In the genomic region with DNA sequence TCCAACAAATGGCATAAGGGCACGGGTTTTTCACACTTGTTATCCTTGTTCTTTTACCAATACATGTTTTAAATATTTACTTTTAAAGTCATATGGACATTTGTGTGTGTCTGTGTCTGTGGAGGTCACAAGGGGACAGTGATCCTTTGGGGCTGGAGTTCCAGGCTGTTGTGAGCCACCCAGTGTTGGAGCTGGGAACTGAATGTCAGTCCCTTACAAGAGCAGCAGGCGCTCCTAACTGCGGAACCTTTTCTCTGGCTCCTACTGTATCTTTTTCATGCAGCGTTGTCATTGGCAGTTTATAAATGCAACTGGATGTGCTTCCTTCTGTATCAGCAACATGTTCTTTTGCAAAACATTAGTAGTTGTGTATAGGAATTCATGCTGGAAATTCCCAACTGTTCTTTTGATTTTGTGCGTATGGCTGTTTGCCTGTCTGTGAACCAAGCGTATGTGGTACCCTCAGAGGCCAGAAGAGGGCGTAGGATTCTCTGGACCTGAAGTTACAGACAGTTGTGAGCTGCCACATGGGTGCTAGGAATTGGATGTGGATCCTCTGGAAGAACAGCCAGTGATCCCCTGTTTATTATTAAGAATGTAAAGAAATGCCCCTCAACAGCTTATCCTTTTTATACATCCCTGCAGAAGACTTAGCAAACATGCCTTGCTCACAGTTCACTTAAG, we compare ENCODE assay signal across 14 mouse cellular contexts. TPM values are rescaled to one million over a fixed set of nuclear protein-coding genes. Genes with fewer than 3 reads are reported as not detected.
A peak's percentile ranks its signal among the peaks of the same experiment; 100 is the strongest.
DNase-seq lines count a peak whose midpoint lies in the region; ATAC-seq and TF ChIP-seq lines count a peak whose summit lies in the region.
"Had no signal": no experiment of that assay in that cellular context is flagged by ENCODE, and none has a peak within 500 bp of the region (broad histone marks: within the 10 kb centered on the region; RNA-seq: fewer than 3 reads in every experiment).

No protein-coding gene starts in this region.

- H3K27ac ChIP-seq in kidney, adult 2 months (ENCODE audit: insufficient read depth, low read depth, low read length): no peak overlapping the region
- no peak overlapping the region for H3K27ac ChIP-seq in kidney, embryonic 15.5 days
- no peak overlapping the region for H3K27ac ChIP-seq in CH12.LX (ENCODE audit: insufficient read depth, low read depth)
- no peak overlapping the region for H3K27ac ChIP-seq in ES-E14 (ENCODE audit: insufficient read depth, low read depth, low read length, poor library complexity, severe bottlenecking)
- no peak overlapping the region for H3K27ac ChIP-seq in midbrain, embryonic 16.5 days (ENCODE audit: low read length)
- H3K27ac ChIP-seq: neural tube, embryonic 12.5 days had no signal

- no peak for TF ChIP-seq RAD21 in CH12.LX (IDR thresholded peaks at IDR 0.05; ENCODE audit: low read depth, low read length)

- H3K4me3 ChIP-seq in kidney, adult 2 months (ENCODE audit: insufficient read depth, low read depth, low read length): no peak overlapping the region
- H3K4me3 ChIP-seq in kidney, embryonic 15.5 days (replicated peaks): no peak overlapping the region
- H3K4me3 ChIP-seq in CH12.LX (replicated peaks in 1 of 3; ENCODE audit: low read depth in 2 of 3, low read length in 2 of 3, poor library complexity in 1 of 3) (no peak overlapping the region), ES-E14 (ENCODE audit: insufficient read depth in 1 of 2, low read depth in 1 of 2, low read length in 2 of 2, poor library complexity in 1 of 2, severe bottlenecking in 1 of 2) (no peak overlapping the region)
- H3K4me3 ChIP-seq in midbrain, embryonic 16.5 days (ENCODE audit: low read depth, low read length): no peak overlapping the region
- H3K4me3 ChIP-seq: neural tube, embryonic 12.5 days had no signal

- WGBS in kidney, adult 2 months: 83% methylated on average over 7 of the region's 7 CpGs
- WGBS in kidney, embryonic 15.5 days: 81% methylated on average over 7 of the region's 7 CpGs
- 83% methylated on average over 7 of the region's 7 CpGs for WGBS in midbrain, embryonic 16.5 days

- no peaks in the 10 kb centered on the region for H3K27me3 ChIP-seq in kidney, adult 2 months (replicated peaks; ENCODE audit: control insufficient read depth, insufficient read depth, low read length)
- no peaks in the 10 kb centered on the region for H3K27me3 ChIP-seq in kidney, embryonic 15.5 days
- no peaks in the 10 kb centered on the region for H3K27me3 ChIP-seq in CH12.LX (replicated peaks)
- no peaks in the 10 kb centered on the region for H3K27me3 ChIP-seq in midbrain, embryonic 16.5 days (ENCODE audit: control insufficient read depth, insufficient read depth, low read depth, low read length)
- H3K27me3 ChIP-seq: neural tube, embryonic 12.5 days had no signal

- peak; percentile 46 for TF ChIP-seq CTCF in kidney, adult 2 months (conservative IDR thresholded peaks at IDR 0.05; ENCODE audit: insufficient read depth, insufficient read length, low read depth, low read length)
- peak in 1 of 2 experiments; percentile 38; a peak in 3 of 4 replicates for TF ChIP-seq CTCF in CH12.LX (conservative IDR thresholded peaks at IDR 0.05 in 1 of 2, IDR thresholded peaks at IDR 0.05 in 1 of 2; ENCODE audit: low read depth in 2 of 2, low read length in 2 of 2)

- no peak overlapping the region for H3K9ac ChIP-seq in kidney, embryonic 15.5 days
- H3K9ac ChIP-seq in CH12.LX (ENCODE audit: insufficient read depth, low read depth) (no peak overlapping the region), ES-E14 (ENCODE audit: insufficient read depth, low read depth, low read length, poor library complexity, severe bottlenecking) (no peak overlapping the region)
- no peak overlapping the region for H3K9ac ChIP-seq in midbrain, embryonic 16.5 days (ENCODE audit: low read depth, low read length)
- H3K9ac ChIP-seq: neural tube, embryonic 12.5 days had no signal

- in situ Hi-C loops in CH12.LX (cut with MboI; ENCODE audit: low pct_ligation_motif_present, low pct_unique_long_range_greater_than_20kb, low sequenced_read_pairs): no loop called here
- in situ Hi-C loops in ES-E14 (cut with MboI; ENCODE audit: low sequenced_read_pairs in 2 of 2, unreplicated experiment in 2 of 2): no loop called here

- no peaks in the 10 kb centered on the region for H3K9me3 ChIP-seq in kidney, embryonic 15.5 days (replicated peaks)
- H3K9me3 ChIP-seq in CH12.LX (replicated peaks; ENCODE audit: low read length): no peaks in the 10 kb centered on the region
- no peaks in the 10 kb centered on the region for H3K9me3 ChIP-seq in ES-E14 (ENCODE audit: control insufficient read depth, insufficient read depth, low read depth, low read length)
- no peaks in the 10 kb centered on the region for H3K9me3 ChIP-seq in midbrain, embryonic 16.5 days (replicated peaks; ENCODE audit: control insufficient read depth, low read length, poor library complexity, severe bottlenecking)
- H3K9me3 ChIP-seq: neural tube, embryonic 12.5 days had no signal

- ATAC-seq in kidney, embryonic 15.5 days (replicated peaks; ENCODE audit: low FRiP score): no peak
- no peak for ATAC-seq in midbrain, embryonic 16.5 days

- peak; percentile 17 for DNase-seq in kidney, adult 2 months
- DNase-seq in CH12.LX (ENCODE audit: extremely low read depth): peak; percentile 5
- peak; percentile 69 for DNase-seq in ES-E14 (ENCODE audit: low read depth, low spot score)
- peak; percentile 23 for DNase-seq in induced T-regulatory cell, adult 2 months (ENCODE audit: low read depth)
- DNase-seq in urinary bladder, postnatal 14 days (ENCODE audit: low spot score): no peak
- DNase-seq: adrenal gland, adult 2 months; kidney, adult 9 months had no signal

- TF ChIP-seq EP300 in CH12.LX (IDR thresholded peaks at IDR 0.05; ENCODE audit: low read length): no peak

- no peaks in the 10 kb centered on the region for H3K36me3 ChIP-seq in kidney, adult 2 months (ENCODE audit: control insufficient read depth, insufficient read depth, low read length)
- H3K36me3 ChIP-seq in kidney, embryonic 15.5 days: no peaks in the 10 kb centered on the region
- H3K36me3 ChIP-seq in CH12.LX (replicated peaks in 1 of 2; ENCODE audit: control insufficient read depth in 1 of 2, insufficient read depth in 1 of 2, low read length in 1 of 2): no peaks in the 10 kb centered on the region
- H3K36me3 ChIP-seq in ES-E14 (ENCODE audit: control insufficient read depth, insufficient read depth, low read length, poor library complexity, severe bottlenecking): no peaks in the 10 kb centered on the region
- no peaks in the 10 kb centered on the region for H3K36me3 ChIP-seq in midbrain, embryonic 16.5 days (ENCODE audit: control insufficient read depth, insufficient read depth, low read length)
- H3K36me3 ChIP-seq: neural tube, embryonic 12.5 days had no signal

- H3K4me2 ChIP-seq in kidney, embryonic 15.5 days: no peak overlapping the region
- H3K4me2 ChIP-seq in CH12.LX (ENCODE audit: insufficient read depth, low read depth, poor library complexity, severe bottlenecking): no peak overlapping the region
- no peak overlapping the region for H3K4me2 ChIP-seq in midbrain, embryonic 16.5 days (ENCODE audit: low read length)
- H3K4me2 ChIP-seq: neural tube, embryonic 12.5 days had no signal

- dilution Hi-C loops in CH12.LX (cut with MboI; ENCODE audit: extremely low pct_ligation_motif_present, extremely low pct_unique_long_range_greater_than_20kb, low sequenced_read_pairs): no loop called here

- H3K4me1 ChIP-seq in kidney, adult 2 months (ENCODE audit: control insufficient read depth, insufficient read depth, low read length): no peaks in the 10 kb centered on the region
- peaks cover 9% of the 10 kb centered on the region for H3K4me1 ChIP-seq in kidney, embryonic 15.5 days
- H3K4me1 ChIP-seq in CH12.LX (ENCODE audit: control insufficient read depth in 1 of 2, insufficient read depth in 2 of 2) (no peaks in the 10 kb centered on the region), ES-E14 (ENCODE audit: control insufficient read depth in 2 of 2, insufficient read depth in 2 of 2, low read length in 2 of 2, poor library complexity in 1 of 2) (peaks cover 0 to 3% of the 10 kb centered on the region in 2 experiments; a peak in 1 of 4 replicates)
- peaks cover 17% of the 10 kb centered on the region for H3K4me1 ChIP-seq in midbrain, embryonic 16.5 days (ENCODE audit: control insufficient read depth, insufficient read depth, low read length)

- TF ChIP-seq POLR2A in kidney, adult 2 months (IDR thresholded peaks at IDR 0.05; ENCODE audit: low read depth, low read length): no peak
- TF ChIP-seq POLR2A in CH12.LX (IDR thresholded peaks at IDR 0.05; ENCODE audit: low read depth, low read length): no peak

- no peaks in the 10 kb centered on the region for H3K79me2 ChIP-seq in CH12.LX (replicated peaks; ENCODE audit: control insufficient read depth, extremely low read depth, insufficient read depth, poor library complexity, severe bottlenecking)

TF ChIP-seq in CH12.LX, 34 proteins besides CTCF, POLR2A, EP300 and RAD21 (continues in another document):
- TF ChIP-seq ZNF384 (IDR thresholded peaks at IDR 0.05; ENCODE audit: low read depth, low read length): no peak

TF ChIP-seq in ES-E14, 5 proteins besides CTCF, POLR2A, EP300 and RAD21 (continues in another document):
- TF ChIP-seq ZC3H11A (IDR thresholded peaks at IDR 0.05; ENCODE audit: borderline replicate concordance, low read depth, low read length): 0 out of 2 replicates have a peak, but pooled peaks have one; percentile 9

RNA-seq across cellular contexts. Expression of a gene that starts 24.3 kb away (rescaled TPM):
- 0.31 and 0.38 TPM in 2 replicates for polyA plus RNA-seq in kidney, adult 2 months (2012; rRNA removed)
- polyA plus RNA-seq in kidney, embryonic 15.5 days (2015; fragmentation: Nextera tagmentation; extraction: Ambion mirVana): not detected in 2 replicates
- total RNA-seq in CH12.LX (2012; rRNA removed) (not detected in 2 replicates), CH12.LX (2014; rRNA removed) (not detected in 2 replicates), ES-E14 (2012; rRNA removed) (0.76 TPM in 1 of 2 replicates, not detected in the other)
- not detected in 2 replicates for polyA plus RNA-seq in CH12.LX (2012; ENCODE audit: insufficient read length, low read depth)
- 0.80 TPM in 1 of 2 replicates, not detected in the other for polyA plus RNA-seq in midbrain, embryonic 16.5 days (2015; fragmentation: Nextera tagmentation; extraction: Ambion mirVana)
- total RNA-seq: adrenal gland, adult 2 months; heart, postnatal 10 days; left cerebral cortex, postnatal 25 days; megakaryocyte, adult 5-6 weeks had no signal
- polyA plus RNA-seq: adrenal gland, adult 2 months; embryonic facial prominence, embryonic 11.5 days; neural tube, embryonic 12.5 days had no signal

RNA-seq across cellular contexts. Expression of a gene that starts 24.8 kb away (rescaled TPM):
- 0.06 TPM in 1 of 2 replicates, not detected in the other for polyA plus RNA-seq in kidney, adult 2 months (2012; rRNA removed)
- 0.13 and 0.26 TPM in 2 replicates for polyA plus RNA-seq in kidney, embryonic 15.5 days (2015; fragmentation: Nextera tagmentation; extraction: Ambion mirVana)
- total RNA-seq in CH12.LX (2012; rRNA removed) (not detected in 2 replicates), CH12.LX (2014; rRNA removed) (not detected in 2 replicates), ES-E14 (2012; rRNA removed) (0.53 and 1.7 TPM in 2 replicates)
- polyA plus RNA-seq in CH12.LX (2012; ENCODE audit: insufficient read length, low read depth): 0.45 TPM in 1 of 2 replicates, not detected in the other
- 2.9 and 3.0 TPM in 2 replicates for polyA plus RNA-seq in midbrain, embryonic 16.5 days (2015; fragmentation: Nextera tagmentation; extraction: Ambion mirVana)
- total RNA-seq: adrenal gland, adult 2 months; heart, postnatal 10 days had no signal
- polyA plus RNA-seq: adrenal gland, adult 2 months had no signal

RNA-seq across cellular contexts. Expression of a gene that starts 53.0 kb away (rescaled TPM):
- 19.7 and 31.5 TPM in 2 replicates for polyA plus RNA-seq in kidney, adult 2 months (2012; rRNA removed)
- polyA plus RNA-seq in kidney, embryonic 15.5 days (2015; fragmentation: Nextera tagmentation; extraction: Ambion mirVana): 71.7 and 74.7 TPM in 2 replicates
- total RNA-seq in CH12.LX (2012; rRNA removed) (42.6 and 47.4 TPM in 2 replicates), CH12.LX (2014; rRNA removed) (42.9 and 55.9 TPM in 2 replicates), ES-E14 (2012; rRNA removed) (69.7 and 70.6 TPM in 2 replicates)
- 177 and 193 TPM in 2 replicates for polyA plus RNA-seq in CH12.LX (2012; ENCODE audit: insufficient read length, low read depth)
- 54.2 and 56.8 TPM in 2 replicates for polyA plus RNA-seq in midbrain, embryonic 16.5 days (2015; fragmentation: Nextera tagmentation; extraction: Ambion mirVana)
